Mouse (Mus musculus): ENCODE data around the gene Caskin1.

The Caskin1 gene

DNA sequence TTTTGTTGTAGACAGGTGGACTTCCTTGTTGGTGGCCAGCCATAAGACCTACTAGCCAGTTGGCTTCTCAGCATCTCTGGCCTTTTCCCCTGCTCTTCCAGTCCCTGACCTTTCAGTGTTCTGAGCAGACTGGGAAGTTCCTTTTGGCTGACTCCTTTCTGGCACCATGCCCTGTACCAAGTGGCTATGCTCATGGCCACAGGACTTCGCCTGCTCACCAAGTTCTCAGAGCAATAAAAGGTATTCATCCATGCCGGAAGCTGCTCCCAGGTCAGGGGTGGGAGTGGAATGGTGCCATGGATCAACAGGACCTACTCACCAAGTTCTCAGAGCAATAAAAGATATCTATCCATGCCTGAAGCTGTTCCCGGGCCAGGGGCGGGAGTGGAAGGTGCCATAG is 15.9 kb upstream of the Caskin1 start:
- DNase-seq = peak; percentile 69 to 79

DNA sequence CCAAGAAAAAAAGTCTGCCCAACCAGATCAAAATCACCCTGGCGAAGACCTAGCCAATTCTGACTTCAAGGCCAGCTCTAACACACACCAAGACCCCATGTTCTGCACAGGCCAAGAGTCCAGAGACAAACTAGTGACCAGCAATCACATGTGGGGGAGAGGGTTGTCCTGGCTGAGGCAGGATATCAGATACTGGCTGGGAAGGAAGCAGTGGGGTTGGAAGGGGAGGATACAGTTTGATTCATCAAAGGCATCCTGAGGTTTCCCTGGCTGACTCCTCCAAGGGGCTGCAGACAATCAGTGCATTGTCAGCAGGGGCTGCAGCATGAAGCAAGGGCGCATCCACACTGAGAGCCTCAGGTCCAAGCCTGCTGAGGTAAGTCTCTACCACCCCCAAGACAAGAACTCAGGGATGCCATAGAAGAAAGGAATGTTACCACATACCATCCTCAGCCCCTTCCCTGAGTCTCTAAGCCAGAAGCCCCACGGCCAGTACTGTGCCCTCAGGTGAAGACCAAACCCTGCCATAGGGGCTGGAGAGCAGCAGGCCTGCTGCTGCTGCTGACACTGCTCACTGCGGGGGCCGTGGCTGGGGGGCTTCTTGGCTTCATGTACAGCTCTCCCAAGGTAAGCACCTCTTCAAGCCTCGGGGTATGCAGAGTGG is 14.7 kb upstream of the Caskin1 start, which contains the start of gene Bricd5:
Bricd5 (plus strand) TSS at position 273 of the 664 bp plus-strand sequence.
- no peak for DNase-seq

DNA sequence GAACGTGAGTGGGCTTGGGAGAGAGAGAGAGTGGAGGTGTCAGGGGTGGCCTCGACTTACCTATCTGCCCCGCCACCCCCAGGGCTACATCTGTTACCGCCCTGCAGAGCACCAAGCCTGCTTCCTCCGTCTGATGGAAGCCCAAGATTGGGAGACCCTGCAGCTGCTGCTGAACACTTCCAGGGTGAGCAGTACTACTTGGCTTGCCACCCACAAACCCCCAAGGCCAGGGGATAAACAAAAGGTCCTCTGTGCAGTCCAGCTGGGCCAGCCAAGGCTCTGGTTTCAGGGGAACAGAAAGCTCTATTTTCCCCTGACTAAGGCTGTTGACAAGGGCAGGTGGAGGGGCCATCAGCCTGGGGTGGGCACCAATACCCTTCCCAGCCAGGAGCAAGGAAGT is 13.8 kb upstream of the Caskin1 start:
- DNase-seq = no peak

DNA sequence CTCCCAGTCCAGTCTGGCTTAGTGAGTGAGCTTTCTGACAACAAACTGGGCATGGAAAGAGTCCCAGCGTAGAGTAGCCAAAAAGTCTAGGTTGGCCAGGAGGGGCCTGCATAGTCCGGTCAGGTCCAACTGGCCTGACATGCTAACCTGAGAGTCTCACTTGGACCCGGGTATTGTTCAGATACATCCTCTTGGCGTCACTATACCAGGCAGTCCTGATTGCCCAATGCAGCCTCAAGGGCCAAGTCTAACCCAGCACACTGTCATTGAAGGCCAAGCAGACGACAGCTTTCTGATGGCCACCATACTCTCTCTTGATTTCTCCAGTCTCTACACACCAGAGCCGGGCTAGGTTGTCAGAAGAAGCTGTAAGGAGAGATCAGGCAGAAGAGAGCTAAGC is 12.8 kb upstream of the Caskin1 start:
- DNase-seq = no peak

DNA sequence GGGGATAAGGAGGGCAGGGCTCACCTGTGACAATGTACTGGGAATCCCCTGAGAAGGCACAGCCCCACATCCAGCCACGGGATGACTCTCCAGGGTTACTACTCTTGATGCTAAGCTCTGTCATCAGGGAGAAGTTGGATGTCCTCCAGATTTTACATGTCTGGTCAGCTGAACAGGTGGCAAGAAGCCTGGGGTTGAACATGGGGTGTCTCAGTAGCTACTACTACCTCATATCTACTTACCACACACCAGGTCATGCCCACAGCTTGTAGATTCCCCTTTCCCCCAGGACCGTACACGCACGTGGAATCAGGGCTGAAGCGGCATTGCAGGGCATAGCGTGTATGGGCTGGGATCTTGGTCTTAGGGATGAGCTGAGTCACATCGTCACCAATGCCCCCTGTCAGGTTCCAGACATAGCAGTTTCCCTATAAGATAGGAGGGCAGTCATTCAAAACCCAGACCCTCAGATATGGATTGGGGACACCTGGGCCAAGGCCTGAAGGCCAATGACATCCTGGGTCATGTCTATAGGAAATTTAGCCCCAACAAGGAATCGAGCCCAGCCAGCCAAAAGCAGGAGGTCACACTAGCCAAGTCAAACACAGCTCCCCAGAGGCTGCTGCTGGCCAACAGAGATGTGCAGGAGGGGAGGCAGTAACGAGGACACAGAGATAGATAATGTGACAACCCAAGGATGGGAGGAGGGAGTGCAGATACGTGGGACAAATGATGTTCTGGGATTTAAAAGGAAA is 12.2 kb upstream of the Caskin1 start:
- no peak for DNase-seq

DNA sequence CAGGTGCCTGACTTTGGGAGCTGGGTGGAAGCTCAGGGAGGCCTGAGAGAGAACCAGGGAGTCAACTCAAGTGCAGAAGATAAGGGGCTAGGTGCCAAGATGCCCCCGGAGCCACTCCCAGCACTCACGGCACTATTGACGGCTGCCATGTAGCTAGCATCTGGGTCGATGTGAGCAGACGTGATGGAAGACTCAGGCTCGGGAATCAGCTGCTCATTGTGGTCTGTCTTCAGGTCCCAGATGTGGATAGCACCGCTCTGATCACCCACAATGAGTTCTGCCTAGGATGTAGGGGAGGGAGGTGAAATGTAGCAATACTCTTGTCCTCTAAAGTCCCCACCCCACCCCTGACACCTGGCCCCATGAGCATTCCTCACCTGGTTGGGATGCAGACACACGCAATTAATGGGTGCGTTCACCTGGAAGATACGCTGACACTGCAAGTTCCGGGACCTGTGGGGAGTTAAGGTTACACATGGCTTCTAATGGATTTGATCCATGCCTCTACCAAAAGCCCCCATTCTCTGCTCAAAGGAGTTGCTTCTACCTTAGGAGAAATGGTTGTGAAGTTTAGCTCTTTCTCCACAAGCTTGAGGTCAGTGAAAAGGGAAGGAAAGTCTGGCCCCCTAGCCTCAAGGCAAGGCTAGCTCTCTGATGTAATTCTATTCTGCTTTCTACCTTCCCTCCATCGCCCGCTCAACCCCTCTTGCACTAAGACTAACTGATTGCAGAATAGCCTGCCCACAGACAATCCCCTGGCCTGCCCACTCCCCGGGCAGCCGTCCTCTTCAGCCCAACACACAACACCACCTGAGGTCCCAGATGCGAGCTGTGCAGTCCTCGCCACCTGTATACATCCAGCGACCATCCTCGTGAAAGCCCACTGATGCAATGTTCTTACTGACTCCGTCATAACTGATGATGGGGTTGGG is 11.1 kb upstream of the Caskin1 start:
- no peak for DNase-seq

DNA sequence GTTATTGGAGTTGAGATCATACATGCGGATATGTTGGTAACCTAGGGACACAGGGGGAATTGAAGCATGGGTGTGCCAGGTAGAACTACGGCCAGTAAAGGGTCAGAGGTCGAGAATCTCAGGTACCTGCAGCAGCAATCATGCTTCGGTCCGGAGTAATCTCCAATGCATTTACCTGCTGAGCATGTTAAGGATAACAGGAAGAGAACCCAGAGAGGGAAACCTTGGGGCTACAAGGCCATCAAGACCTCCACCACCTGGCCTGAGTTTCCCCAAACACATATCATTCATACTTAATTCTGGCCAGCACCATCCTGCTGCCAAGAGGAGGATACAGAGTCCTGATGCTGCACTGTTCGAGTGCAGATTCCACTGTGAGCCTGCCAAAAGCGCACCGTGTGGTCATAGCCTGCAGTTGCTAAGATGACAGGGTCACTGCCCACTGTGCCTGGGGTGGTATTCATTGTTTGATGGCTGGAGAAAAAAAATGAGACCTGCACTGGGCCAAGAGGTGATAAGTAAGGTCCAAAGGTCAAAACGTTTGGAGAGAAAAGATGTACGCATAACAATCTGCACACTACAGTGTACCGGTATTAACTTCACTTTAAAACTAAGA is 10.3 kb upstream of the Caskin1 start:
- no peak for DNase-seq

DNA sequence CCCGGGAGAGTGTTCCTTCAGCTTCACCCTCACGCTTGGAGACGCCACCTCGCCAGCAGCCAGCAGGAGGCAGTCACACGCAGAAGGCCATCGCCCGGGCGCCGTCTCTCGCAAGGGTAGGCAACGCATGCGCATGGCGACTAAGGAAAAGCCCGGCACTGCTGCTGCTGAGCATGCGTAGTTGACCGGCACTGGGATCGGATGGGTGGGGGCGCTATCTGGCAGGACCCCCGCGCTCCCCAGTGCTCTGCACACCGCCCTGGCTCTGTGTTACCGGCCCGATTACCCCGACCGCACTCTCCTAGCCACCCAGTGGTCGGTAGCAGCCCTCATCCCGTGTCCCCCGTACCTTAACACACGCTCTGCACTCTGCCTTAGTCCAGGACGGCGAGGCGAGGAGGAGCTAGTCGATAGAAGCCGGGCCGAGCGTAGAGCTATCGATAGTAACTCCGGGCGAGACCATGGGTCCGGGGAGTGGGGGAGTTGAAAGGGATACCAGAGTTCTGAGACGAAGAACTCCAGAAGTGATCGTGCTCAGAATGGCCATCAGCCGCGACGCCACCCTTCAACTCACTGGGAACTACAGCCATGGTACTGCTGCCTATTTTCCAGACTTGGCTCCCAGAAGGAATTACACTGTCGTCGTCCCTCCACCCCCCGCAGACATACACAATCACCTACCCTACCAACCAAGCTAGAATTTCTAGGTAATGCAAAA is 9.6 kb upstream of the Caskin1 start, which contains the start of gene Mlst8:
Mlst8 (minus strand) TSS at position 416 of the 718 bp plus-strand sequence.
- peak; percentile 95 to 97 for DNase-seq

DNA sequence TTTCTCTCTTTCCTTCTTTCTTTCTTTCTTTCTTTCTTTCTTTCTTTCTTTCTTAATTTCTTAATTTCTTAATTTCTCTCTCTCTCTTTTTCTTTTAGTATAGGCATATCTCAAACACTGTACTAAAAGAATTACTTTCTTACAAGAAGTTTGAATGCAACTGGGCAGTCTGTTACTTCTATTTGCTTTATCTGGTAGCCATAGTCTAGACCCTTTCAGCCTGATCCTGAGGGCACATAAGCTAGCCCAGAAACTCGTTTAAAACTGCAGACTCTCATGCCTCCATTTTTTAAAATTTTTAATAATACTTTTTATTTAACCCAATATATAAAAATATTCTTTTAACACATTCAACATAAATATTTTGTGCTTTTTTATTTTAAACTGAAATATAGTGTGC is 9.0 kb upstream of the Caskin1 start:
- DNase-seq = no peak

DNA sequence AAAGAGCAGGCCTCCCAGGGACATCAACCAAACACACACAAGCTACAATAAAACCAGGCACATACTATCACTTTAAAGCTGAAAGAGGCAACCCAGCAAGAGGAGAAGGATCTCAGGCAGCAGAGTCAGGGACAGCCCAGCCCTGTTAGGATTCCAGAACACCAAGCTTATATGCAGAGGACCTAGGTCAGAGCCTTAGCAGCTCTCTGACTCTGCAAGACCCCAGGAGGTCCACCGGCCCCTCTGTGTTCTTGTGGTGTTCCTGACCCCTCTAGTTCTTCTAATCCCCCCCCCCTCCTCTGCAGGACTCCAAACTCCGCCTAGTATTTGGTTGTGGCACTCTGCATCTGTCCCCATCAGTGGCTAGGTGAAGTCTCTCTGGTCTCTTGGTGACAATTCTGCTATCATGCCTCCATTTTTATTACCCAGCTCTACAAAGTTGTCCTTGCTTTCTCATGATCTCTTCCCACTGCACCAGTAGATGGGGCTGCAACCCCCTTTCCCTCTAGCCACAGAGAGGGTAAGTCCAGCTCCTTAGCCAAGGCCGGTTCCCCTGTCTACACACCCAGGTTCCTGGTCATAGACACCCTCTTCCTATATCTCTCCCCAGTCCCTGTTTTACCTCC is 8.1 kb upstream of the Caskin1 start:
- no peak for DNase-seq

DNA sequence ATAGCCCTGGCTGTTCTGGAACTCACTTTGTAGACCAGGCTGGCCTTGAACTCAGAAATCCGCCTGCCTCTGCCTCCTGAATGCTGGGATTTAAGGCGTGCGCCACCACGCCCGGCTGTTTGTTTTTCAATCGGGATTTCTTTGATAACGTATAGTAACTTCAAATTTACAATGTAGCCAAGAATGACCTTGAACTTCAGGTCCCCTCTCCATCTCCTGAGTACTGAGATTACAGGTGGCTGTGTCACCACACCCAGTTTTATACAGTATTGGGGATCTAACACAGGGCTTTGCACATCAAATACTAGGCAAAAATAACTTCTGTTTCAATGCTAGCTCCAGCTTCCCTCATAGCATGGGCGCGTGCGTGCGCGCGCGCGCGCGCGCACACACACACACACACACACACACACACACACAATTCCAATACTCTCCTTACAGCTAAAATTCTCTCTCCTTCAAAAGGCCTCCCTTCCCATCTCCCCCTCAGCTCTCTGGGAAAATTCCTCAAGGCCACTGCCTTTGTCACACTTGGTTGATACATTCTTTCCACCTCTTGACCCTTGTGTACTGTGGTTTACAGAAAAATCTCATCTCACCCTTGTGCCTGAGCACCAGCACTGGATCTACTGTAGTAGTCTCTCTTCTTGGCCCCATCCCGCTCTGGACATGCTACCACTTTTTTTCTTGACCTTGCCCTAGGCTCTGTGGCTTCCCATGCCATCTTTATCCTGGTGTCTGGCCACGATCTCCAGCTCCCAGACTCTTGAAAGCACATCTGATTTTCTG is 7.2 kb upstream of the Caskin1 start:
- no peak for DNase-seq

DNA sequence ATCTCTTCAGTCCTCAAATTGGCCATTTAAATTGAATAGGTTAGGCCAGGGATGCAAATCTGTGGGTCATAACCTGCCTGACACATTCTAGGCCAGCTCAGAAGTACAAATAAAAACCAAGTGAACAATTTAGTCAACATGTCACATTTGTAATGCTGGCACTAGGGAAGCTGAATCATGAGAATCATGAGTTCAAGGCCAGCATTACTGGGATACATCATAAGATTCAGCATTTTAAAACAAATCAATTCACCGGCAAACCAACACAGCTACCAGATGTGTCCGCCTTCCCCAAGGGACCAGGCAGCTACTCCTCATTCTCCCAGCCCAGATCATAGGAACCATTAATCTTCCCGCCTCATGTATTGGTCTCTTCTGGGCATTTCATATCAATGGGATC is 4.9 kb upstream of the Caskin1 start:
- DNase-seq = no peak

DNA sequence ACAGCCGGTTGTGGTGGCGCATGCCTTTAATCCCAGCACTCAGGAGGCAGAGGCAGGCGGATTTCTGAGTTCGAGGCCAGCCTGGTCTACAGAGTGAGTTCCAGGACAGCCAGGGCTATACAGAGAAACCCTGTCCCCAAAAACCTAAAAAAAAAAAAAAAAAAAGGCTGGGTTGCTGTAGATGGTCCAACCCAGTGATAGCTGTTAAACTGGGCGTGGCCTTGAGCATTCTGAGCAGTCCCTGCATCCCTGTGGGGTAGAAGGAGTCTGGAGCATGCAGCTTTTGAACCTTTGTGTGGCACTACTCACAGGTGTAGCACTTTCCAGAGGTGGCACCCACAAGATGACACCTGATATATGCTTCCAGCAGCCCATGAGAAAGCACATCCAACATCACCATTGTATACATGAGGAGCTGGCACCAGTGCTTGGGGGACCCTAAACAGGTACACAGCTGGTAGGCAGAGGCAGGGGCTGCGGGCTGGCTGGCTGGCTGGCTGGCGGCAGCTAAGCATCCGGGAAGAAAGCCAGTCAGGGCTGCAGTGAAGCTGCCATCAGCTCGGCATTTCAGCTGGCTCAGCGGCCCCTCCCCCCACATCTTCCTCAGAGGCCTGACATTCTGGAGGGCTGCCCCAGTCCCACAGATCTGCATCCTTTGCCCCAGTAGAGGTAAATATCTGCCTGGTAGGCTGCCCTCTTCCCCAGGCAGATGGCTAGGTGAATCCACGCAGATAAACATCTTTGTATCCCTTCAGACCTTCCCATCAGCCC is 3.1 kb upstream of the Caskin1 start:
- no peak for DNase-seq

DNA sequence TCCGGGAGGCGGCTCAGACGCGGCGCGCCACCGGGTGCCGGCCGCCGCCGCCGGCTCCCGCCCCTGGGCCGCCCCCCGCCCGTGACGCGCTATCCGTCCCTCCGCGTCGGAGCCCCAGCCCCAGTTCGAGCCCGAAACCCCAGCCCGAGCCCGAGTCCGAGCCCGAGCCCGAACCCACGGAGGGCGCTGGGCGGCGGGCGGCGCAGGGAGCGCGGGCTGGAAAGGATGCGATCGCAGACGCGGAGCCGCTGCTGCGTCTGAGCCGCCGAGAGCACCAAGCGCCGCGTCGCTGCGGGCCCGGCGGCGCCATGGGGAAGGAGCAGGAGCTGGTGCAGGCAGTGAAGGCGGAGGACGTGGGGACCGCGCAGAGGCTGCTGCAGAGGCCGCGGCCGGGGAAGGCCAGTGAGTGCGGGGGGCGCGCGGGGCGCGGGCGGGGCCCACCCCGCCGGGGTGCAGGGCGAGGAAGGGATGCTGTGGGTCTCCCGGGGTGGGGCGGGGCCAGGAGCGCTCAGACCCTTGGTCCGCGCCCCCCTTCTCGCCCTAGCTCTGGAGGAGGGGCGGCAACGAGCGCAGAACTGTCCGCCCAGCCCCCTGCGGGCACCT is 362 bp downstream of the Caskin1 start:
- DNase-seq = no peak

DNA sequence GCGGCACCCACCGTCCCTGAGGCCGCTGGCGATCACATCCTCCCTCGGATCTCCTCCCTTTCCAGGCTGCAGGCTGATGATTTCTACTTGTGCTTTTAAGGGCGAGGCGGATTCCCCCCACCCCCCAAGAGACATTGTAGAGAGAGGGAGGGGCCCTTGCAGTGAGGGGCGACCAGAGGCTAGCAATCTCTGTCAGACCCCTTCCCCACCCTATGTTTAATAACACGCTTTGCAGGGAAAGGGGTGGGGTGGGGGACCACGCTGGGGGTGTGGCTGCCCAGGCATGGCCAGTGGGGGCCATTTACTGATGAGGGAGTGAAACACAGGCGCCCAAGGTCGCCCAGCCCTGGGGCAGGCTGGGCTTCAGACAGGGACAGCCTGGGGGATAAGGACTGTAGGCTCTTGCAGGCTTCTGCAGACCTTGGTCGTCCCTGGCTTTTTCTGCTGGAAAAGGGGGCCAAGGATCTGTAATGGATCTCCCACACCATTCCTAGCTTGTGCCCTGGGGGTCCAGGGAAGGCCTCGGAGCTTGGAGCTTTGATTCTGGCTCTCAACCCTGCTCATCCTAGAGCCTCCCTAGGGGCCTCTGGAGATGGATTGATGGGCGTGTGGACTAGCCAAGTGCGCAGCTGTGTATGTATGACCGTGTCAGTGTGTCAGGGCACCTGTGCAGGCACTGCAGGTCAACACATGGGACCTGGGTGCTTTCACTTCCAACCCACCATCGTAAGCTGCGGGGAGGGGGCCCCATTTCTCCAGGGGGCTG is 1.0 kb downstream of the Caskin1 start:
- DNase-seq = no peak

DNA sequence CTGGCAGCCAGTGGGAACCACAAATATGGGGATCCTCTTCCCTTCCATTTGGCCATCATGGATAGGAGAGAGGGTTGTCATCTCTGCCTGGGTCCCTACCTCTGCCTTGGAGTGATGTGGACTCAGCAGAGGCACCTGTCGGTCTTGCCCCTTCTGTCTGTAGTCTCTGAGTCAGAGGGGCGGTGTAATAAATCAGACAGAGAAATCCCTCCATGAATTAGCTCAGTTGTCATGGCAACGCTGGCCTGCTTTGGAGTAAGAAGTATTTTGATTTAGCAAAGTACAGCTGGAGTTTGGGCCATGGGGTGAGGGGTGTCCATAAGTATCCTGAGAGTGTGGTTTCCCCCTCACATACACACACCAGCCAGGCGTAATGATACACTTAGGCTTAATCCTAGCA is 2.0 kb downstream of the Caskin1 start:
- no peak for DNase-seq

DNA sequence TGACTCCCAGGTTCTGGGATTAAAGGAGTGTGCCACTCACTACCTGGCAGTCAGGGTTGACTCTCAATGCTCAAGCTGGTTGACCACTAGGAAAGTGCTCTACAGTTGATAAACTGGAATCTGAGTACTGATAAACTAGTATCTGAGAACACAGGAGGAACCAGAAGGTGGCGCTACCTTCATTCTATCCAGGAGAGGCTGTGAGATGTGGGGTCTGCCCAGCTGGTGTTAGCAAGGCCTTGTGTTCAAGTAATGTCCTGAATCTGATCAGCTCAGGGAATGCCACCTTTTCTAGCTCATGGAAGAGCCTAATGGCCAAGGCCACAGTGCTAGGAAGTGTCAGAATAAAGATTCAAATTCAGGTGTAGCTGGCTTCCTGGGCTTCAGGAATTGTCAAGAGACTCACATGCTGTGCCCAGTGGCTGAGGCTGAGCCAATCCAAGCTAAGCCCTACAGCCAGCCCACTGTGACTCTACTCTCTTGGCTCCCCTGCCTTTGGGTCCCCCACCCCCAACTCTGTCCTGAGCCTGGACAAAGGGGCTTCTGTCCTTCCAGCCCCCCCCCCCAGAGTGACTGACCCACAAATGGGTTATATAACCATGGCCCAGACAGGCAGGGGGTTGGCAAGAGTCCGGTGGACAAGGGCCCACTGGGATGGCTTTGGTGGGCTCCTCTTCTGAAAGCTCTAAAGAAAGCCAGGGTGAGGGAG is 6.4 kb downstream of the Caskin1 start:
- peak in 1 of 2 experiments; percentile 58 for DNase-seq

DNA sequence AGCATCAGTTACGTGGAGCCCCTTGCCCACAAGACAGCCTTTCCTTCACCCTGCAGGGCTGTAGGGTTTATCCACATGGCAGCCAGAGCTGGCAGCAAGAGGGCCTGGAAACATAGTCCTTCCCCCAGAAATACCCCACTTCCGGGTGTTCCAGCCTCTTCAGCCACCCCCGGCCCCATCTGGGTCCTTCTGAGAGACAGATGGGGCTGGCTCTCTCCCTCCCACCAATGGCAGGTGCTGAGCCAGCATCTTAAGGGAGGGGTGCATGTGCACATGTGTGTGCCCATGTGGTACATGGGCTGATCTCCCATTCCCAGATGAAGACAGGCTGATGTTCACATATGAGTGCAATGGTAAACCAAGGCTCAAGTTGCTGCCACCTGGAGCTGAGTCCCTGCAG is 7.0 kb downstream of the Caskin1 start:
- DNase-seq = no peak
